Mouse (Mus musculus): ENCODE results near the gene Cirbp. TPM values are rescaled to one million over a fixed set of nuclear protein-coding genes. Genes with fewer than 3 reads are reported as not detected.
A peak's percentile ranks its signal among the peaks of the same experiment; 100 is the strongest.

Cirbp gene
- total and polyA plus RNA-seq, 2 experiments: 25.9 to 37.0 TPM

DNA sequence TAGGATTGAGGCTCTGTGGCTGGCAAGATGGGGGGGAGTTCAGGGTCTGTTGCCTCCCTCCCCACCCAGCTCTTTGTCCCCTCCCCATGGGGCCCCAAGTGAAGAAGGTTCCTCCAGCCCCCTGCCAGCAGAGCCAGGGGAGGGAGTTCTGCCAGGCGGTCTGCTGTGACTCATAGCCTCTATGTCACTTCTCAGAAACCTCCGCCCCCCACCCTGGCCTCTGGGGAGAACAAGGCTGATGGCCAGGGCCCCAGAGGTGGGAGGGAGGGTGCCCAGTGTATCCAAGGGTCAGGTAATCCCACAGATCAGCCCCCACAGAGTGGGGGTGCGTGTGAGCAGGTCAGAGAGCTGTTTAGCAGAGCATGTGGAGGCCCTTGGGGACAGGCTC is 12.9 kb upstream of the Cirbp start:
- TF ChIP-seq POLR2A (IDR thresholded peaks at IDR 0.05; ENCODE audit: extremely low read depth, insufficient read depth, low read length): no peak
- TF ChIP-seq CTCF (IDR thresholded peaks at IDR 0.05; ENCODE audit: low read depth, low read length): no peak
- Histone ChIP-seq H3K4me3 (ENCODE audit: insufficient read depth, low read depth, low read length) (peak overlapping the region; percentile 82; the same call in 1 of the 2 replicates), H3K36me3 (ENCODE audit: control insufficient read depth, insufficient read depth, low read length) (peaks cover 27% of the 10 kb centered on the region), H3K79me2 (ENCODE audit: control insufficient read depth, insufficient read depth, low read length) (peaks cover 29% of the 10 kb centered on the region), H3K27ac (replicated peaks; ENCODE audit: insufficient read depth, low read depth, low read length) (peak overlapping the region; percentile 90), H3K27me3 (ENCODE audit: control insufficient read depth, insufficient read depth, low read length) (no peaks in the 10 kb centered on the region), H3K9ac (ENCODE audit: low read depth, low read length) (peak overlapping the region; percentile 90), H3K4me1 (ENCODE audit: control insufficient read depth, insufficient read depth, low read length) (peaks cover 22% of the 10 kb centered on the region)
- no peak for DNase-seq (ENCODE audit: extremely low read depth, low read depth, low spot score)
- WGBS: 11% methylated on average over 3 of the region's 3 CpGs

DNA sequence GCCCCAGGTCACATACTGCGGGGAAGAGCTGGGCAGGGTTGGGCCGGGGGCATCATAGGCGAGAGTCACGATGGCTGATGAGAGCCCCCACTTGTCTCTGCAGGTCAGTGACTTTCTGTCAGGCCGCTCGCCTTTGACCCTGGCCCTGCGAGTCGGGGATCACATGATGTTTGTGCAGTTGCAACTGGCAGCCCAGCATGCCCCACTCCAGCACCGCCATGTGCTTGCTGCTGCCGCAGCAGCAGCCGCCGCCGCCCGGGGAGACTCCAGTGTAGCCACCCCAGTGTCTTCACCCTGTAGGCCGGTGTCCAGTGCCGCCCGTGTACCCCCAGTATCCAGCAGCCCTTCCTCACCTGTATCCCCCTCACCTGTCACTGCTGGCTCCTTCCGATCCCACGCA is 12.1 kb upstream of the Cirbp start:
- Histone ChIP-seq H3K27me3 (ENCODE audit: control insufficient read depth, insufficient read depth, low read length) (no peaks in the 10 kb centered on the region), H3K4me3 (ENCODE audit: insufficient read depth, low read depth, low read length) (peak overlapping the region; percentile 82; the same call in 1 of the 2 replicates), H3K9ac (ENCODE audit: low read depth, low read length) (peak overlapping the region; percentile 90), H3K36me3 (ENCODE audit: control insufficient read depth, insufficient read depth, low read length) (peaks cover 27% of the 10 kb centered on the region), H3K27ac (replicated peaks; ENCODE audit: insufficient read depth, low read depth, low read length) (peak overlapping the region; percentile 90), H3K4me1 (ENCODE audit: control insufficient read depth, insufficient read depth, low read length) (peaks cover 26% of the 10 kb centered on the region), H3K79me2 (ENCODE audit: control insufficient read depth, insufficient read depth, low read length) (peaks cover 29% of the 10 kb centered on the region)
- DNase-seq (ENCODE audit: extremely low read depth, low read depth, low spot score): peak; percentile 85
- 24% methylated on average over 19 of the region's 19 CpGs for WGBS
- TF ChIP-seq POLR2A (IDR thresholded peaks at IDR 0.05; ENCODE audit: extremely low read depth, insufficient read depth, low read length) (no peak), CTCF (IDR thresholded peaks at IDR 0.05; ENCODE audit: low read depth, low read length) (no peak)

DNA sequence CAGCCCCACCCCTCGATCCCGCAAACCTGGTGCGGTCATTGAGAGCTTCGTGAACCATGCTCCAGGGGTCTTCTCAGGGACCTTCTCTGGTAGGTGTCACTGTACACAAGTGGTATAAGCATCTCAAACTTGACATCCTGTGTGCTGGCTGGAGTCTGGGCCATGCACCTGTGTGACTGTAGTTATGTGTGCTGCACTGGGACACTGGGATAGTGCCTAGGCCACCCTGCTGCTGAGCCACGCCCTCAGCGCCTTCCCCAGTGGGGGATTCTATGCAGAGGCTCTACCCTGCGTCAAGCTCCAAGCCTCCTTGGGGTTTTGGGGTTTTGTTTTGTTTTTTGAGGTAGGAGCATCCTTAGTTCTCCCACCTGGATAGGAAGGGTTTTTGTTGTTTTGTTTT is 11.4 kb upstream of the Cirbp start:
- no peaks in the 10 kb centered on the region for H3K27me3 ChIP-seq (ENCODE audit: control insufficient read depth, insufficient read depth, low read length)
- no peak for DNase-seq (ENCODE audit: extremely low read depth, low read depth, low spot score)
- no peak overlapping the region for H3K4me3 ChIP-seq (ENCODE audit: insufficient read depth, low read depth, low read length)
- peaks cover 32% of the 10 kb centered on the region for H3K4me1 ChIP-seq (ENCODE audit: control insufficient read depth, insufficient read depth, low read length)
- H3K9ac ChIP-seq (ENCODE audit: low read depth, low read length): peak overlapping the region; percentile 57
- H3K79me2 ChIP-seq (ENCODE audit: control insufficient read depth, insufficient read depth, low read length): peaks cover 29% of the 10 kb centered on the region
- H3K36me3 ChIP-seq (ENCODE audit: control insufficient read depth, insufficient read depth, low read length): peaks cover 27% of the 10 kb centered on the region
- no peak for TF ChIP-seq POLR2A (IDR thresholded peaks at IDR 0.05; ENCODE audit: extremely low read depth, insufficient read depth, low read length)
- TF ChIP-seq CTCF (IDR thresholded peaks at IDR 0.05; ENCODE audit: low read depth, low read length): no peak
- WGBS: 87% methylated on average over 7 of the region's 7 CpGs
- H3K27ac ChIP-seq (replicated peaks; ENCODE audit: insufficient read depth, low read depth, low read length): peak overlapping the region; percentile 43

DNA sequence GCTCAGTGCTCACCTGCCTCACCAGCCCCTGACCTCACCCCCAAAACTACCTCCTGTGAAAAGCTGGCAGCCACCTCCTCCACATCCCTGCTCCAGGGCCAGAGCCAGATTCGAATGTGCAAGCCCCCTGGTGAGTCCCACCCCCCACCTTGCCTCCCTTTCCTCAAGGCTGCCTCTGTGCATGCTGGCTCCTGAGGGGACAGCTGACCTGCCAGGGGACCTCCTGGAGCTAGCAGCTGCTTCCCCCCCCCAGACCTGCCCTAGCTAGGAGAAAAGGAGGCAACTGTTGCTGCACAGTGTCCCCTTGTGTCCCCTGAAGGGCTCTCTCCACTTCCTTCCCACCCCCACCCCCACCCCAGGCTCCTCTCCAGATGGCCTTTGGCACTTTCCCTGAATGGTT is 10.5 kb upstream of the Cirbp start:
- Histone ChIP-seq H3K9ac (ENCODE audit: low read depth, low read length) (no peak overlapping the region), H3K27ac (replicated peaks; ENCODE audit: insufficient read depth, low read depth, low read length) (no peak overlapping the region)
- TF ChIP-seq POLR2A (IDR thresholded peaks at IDR 0.05; ENCODE audit: extremely low read depth, insufficient read depth, low read length) (no peak), CTCF (IDR thresholded peaks at IDR 0.05; ENCODE audit: low read depth, low read length) (no peak)

DNA sequence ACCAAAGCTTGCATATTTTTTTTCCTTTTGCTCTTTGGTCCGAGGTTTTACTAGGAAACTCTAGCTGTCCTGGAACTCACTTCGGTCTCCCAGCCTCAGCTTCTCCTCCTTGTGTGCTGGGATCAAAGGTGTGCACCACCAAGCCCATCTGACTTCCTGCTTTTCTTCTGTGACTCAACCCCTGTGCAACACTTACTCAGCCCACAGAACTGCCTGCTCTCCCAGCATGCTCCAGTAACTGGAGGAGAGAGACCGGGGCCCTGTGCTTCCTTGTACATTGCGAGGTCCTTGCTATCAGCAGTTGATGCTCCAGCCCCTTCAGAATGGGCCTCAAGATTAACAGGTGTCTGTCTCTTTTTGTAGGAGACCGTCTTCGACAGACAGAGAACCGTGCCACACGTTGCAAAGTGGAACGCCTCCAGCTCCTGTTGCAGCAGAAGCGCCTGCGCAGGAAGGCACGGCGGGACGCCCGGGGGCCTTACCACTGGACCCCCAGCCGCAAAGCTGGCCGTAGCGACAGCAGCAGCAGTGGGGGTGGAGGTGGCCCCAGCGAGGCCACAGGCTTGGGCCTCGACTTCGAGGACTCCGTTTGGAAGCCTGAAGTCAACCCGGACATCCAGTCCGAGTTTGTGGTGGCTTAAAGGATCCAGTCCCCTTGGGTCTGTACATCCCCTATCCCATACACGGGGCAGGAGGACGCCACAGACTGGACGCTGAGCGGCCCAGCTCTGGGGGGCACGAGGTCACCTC is 9.6 kb upstream of the Cirbp start:
- H3K79me2 ChIP-seq (ENCODE audit: control insufficient read depth, insufficient read depth, low read length): peaks cover 13% of the 10 kb centered on the region
- no peak overlapping the region; the same call in 1 of the 2 replicates for H3K27ac ChIP-seq (replicated peaks; ENCODE audit: insufficient read depth, low read depth, low read length)
- H3K9ac ChIP-seq (ENCODE audit: low read depth, low read length): no peak overlapping the region
- H3K36me3 ChIP-seq (ENCODE audit: control insufficient read depth, insufficient read depth, low read length): peaks cover 27% of the 10 kb centered on the region
- TF ChIP-seq CTCF (IDR thresholded peaks at IDR 0.05; ENCODE audit: low read depth, low read length) (no peak), POLR2A (IDR thresholded peaks at IDR 0.05; ENCODE audit: extremely low read depth, insufficient read depth, low read length) (no peak)
- H3K27me3 ChIP-seq (ENCODE audit: control insufficient read depth, insufficient read depth, low read length): no peaks in the 10 kb centered on the region
- WGBS: 76% methylated on average over 29 of the region's 29 CpGs
- no peak for DNase-seq (ENCODE audit: extremely low read depth, low read depth, low spot score)
- peaks cover 41% of the 10 kb centered on the region for H3K4me1 ChIP-seq (ENCODE audit: control insufficient read depth, insufficient read depth, low read length)
- H3K4me3 ChIP-seq (ENCODE audit: insufficient read depth, low read depth, low read length): no peak overlapping the region

More for the DNA sequence above, 10.5 kb upstream of the Cirbp start:
- H3K79me2 ChIP-seq (ENCODE audit: control insufficient read depth, insufficient read depth, low read length): peaks cover 22% of the 10 kb centered on the region
- 48% methylated on average over 1 of the region's 1 CpGs for WGBS
- H3K36me3 ChIP-seq (ENCODE audit: control insufficient read depth, insufficient read depth, low read length): peaks cover 27% of the 10 kb centered on the region
- DNase-seq (ENCODE audit: extremely low read depth, low read depth, low spot score): no peak
- H3K27me3 ChIP-seq (ENCODE audit: control insufficient read depth, insufficient read depth, low read length): no peaks in the 10 kb centered on the region
- no peak overlapping the region for H3K4me3 ChIP-seq (ENCODE audit: insufficient read depth, low read depth, low read length)
- peaks cover 36% of the 10 kb centered on the region for H3K4me1 ChIP-seq (ENCODE audit: control insufficient read depth, insufficient read depth, low read length)

DNA sequence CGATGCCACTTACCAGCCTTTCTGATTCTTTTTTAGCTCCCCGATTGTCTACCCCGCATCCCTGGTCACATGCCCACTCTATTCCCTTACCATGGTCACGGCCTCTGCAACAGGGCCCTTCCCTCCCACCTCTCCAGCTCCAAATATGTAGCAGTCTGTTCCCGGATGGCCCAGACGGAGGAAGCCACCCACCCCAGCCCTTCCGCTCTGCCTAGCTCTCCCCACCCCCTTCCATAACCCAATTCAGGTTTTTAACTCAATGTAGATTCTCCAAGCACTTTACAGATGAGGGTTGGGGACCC is 9.1 kb upstream of the Cirbp start:
- Histone ChIP-seq H3K79me2 (ENCODE audit: control insufficient read depth, insufficient read depth, low read length) (peaks cover 8% of the 10 kb centered on the region; the same call in 1 of the 2 replicates), H3K27me3 (ENCODE audit: control insufficient read depth, insufficient read depth, low read length) (no peaks in the 10 kb centered on the region), H3K36me3 (ENCODE audit: control insufficient read depth, insufficient read depth, low read length) (peaks cover 27% of the 10 kb centered on the region), H3K9ac (ENCODE audit: low read depth, low read length) (no peak overlapping the region), H3K4me1 (ENCODE audit: control insufficient read depth, insufficient read depth, low read length) (peaks cover 44% of the 10 kb centered on the region), H3K27ac (replicated peaks; ENCODE audit: insufficient read depth, low read depth, low read length) (no peak overlapping the region; the same call in 1 of the 2 replicates), H3K4me3 (ENCODE audit: insufficient read depth, low read depth, low read length) (no peak overlapping the region)
- no peak for TF ChIP-seq CTCF (IDR thresholded peaks at IDR 0.05; ENCODE audit: low read depth, low read length)
- no peak for TF ChIP-seq POLR2A (IDR thresholded peaks at IDR 0.05; ENCODE audit: extremely low read depth, insufficient read depth, low read length)
- DNase-seq (ENCODE audit: extremely low read depth, low read depth, low spot score): no peak
- WGBS: 68% methylated on average over 7 of the region's 7 CpGs
